Mouse (Mus musculus) intestine, embryonic 16.5 days (tissue): ENCODE measurements around the gene Cul3. TPM values are rescaled to one million over a fixed set of nuclear protein-coding genes. Genes with fewer than 3 reads are reported as not detected.

Experiments
- ATAC-seq: fragments of 200-750 bp; cut with Nextera tagmentation; 2 replicates; pipeline ENCODE4 v1.8.0; 2017; ENCODE audit warnings: moderate TSS enrichment, moderate library complexity
- H3K27ac ChIP-seq: fragments of 300-500 bp; sonication (generic); 2 replicates; pipeline ENCODE4 v1.5.1; 2014; ENCODE audit warnings: mild to moderate bottlenecking, low read length
- H3K27me3 ChIP-seq: fragments of 300-500 bp; sonication (generic); replicated peaks from 2 replicates; pipeline ENCODE4 v1.6.1; 2014; ENCODE audit warnings: low read length, control low read depth, mixed read lengths; ENCODE audit not compliant: control insufficient read depth, insufficient read depth
- H3K36me3 ChIP-seq: fragments of 300-500 bp; sonication (generic); 2 replicates; pipeline ENCODE4 v1.6.1; 2014; ENCODE audit warnings: low read length, control low read depth; ENCODE audit not compliant: control insufficient read depth, insufficient read depth
- H3K4me1 ChIP-seq: fragments of 300-500 bp; sonication (generic); 2 replicates; pipeline ENCODE4 v1.6.1; 2014; ENCODE audit warnings: low read length, control low read depth, mixed read lengths; ENCODE audit not compliant: control insufficient read depth, insufficient read depth
- H3K4me2 ChIP-seq: fragments of 300-500 bp; sonication (generic); 2 replicates; pipeline ENCODE4 v1.6.1; 2014; ENCODE audit warnings: low read depth, low read length, control low read depth
- H3K4me3 ChIP-seq: fragments of 300-500 bp; sonication (generic); 2 replicates; pipeline ENCODE4 v1.5.1; 2014; ENCODE audit warnings: mild to moderate bottlenecking, low read length
- H3K9ac ChIP-seq: fragments of 300-500 bp; sonication (generic); 2 replicates; pipeline ENCODE4 v1.6.1; 2014; ENCODE audit warnings: low read depth, low read length
- H3K9me3 ChIP-seq: fragments of 300-500 bp; sonication (generic); 2 replicates; pipeline ENCODE4 v1.6.1; 2016; ENCODE audit warnings: low read length, control low read depth; ENCODE audit not compliant: control insufficient read depth
- WGBS: fragments of 180-500 bp; shearing (Covaris S2); extraction: QIAGEN DNeasy Blood & Tissue Kit; methylation state at CpG from one replicate; pipeline ENCODE4 v1.1.7; 2014; 5-methylcytosine and 5-hydroxymethylcytosine counted together
- polyA plus RNA-seq: library from polyadenylated mRNA; unstranded; fragments of >200 nt; fragmentation: Nextera tagmentation; extraction: Ambion mirVana; gene quantifications from 2 replicates; pipeline ENCODE4 v1.2.1, GENCODE M21; 2015

Cul3 gene
- polyA plus RNA-seq, 1 experiment from 2014 or later, result 24.2 TPM

DNA sequence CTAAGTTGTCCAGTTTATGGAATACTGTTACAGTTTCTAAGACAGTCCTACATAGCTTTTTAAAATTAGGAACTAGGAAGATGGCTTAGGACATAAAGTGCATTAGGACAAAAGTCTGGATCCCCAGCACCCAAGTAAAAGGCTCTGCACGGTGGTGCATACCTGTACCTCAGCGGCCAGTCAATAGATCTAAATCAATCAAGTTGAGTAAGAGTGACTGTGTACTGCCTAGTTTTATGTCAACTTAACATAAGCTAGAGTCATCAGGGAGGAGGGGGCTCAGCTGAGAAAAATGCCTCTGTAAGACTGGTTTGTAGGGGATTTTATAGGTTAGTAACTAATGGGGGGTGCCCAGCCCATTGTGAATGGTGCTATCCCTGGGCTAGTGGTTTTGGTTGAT is 9.3 kb downstream of the Cul3 start:
- Histone ChIP-seq H3K9me3 (no peaks in the 10 kb centered on the region), H3K27me3 (no peaks in the 10 kb centered on the region), H3K4me3 (no peak overlapping the region), H3K27ac (no peak overlapping the region), H3K4me1 (peaks cover 10% of the 10 kb centered on the region), H3K36me3 (no peaks in the 10 kb centered on the region), H3K9ac (no peak overlapping the region), H3K4me2 (no peak overlapping the region)
- 64% methylated on average over 2 of the region's 2 CpGs for WGBS
- 0 out of 2 replicates have a peak, but pooled peaks have one; percentile 28 for ATAC-seq

- Histone ChIP-seq H3K4me1 (peaks cover 4% of the 10 kb centered on the region; the same call in 1 of the 2 replicates), H3K9ac (no peak overlapping the region), H3K27ac (no peak overlapping the region), H3K9me3 (no peaks in the 10 kb centered on the region), H3K36me3 (no peaks in the 10 kb centered on the region), H3K4me2 (no peak overlapping the region), H3K27me3 (no peaks in the 10 kb centered on the region), H3K4me3 (no peak overlapping the region)
- no peak for ATAC-seq
- WGBS, result 80% methylated on average over 2 of the region's 2 CpGs
These were observed 14.5 kb downstream of the Cul3 start for GRCm38 (mm10) chr1:80325761-80326160.

GRCm38 (mm10) chr1:80324370-80324769 is 15.9 kb downstream of the Cul3 start:
- no peak for ATAC-seq
- Histone ChIP-seq H3K4me1 (peaks cover 4% of the 10 kb centered on the region; the same call in 1 of the 2 replicates), H3K9ac (no peak overlapping the region), H3K36me3 (no peaks in the 10 kb centered on the region), H3K27ac (no peak overlapping the region), H3K4me3 (no peak overlapping the region), H3K4me2 (no peak overlapping the region), H3K27me3 (no peaks in the 10 kb centered on the region), H3K9me3 (no peaks in the 10 kb centered on the region)

DNA sequence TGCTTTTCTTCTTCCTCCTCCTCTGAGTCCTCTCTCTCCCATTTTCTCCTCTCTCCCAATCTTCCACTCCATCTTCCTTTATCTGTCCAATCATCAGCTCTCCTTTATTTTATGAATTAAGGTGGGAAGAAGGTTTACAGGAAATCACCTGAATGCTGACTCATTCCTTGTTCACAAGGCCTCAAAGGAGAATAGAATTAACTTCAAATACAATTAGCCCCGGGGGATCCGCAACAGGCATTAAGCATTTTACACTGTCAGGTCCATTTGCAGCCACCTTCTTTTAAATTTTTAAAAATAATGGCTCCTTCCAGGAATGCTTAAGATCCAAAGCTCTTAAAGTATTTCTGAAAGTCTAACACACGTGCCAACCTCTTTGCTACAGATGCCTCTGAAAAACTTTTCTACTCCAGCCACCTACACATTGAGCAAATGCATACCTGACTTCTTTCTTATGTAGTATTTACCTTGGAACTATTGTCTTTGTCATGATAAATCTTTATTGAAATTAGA is 24.7 kb downstream of the Cul3 start:
- Histone ChIP-seq H3K9me3 (no peaks in the 10 kb centered on the region), H3K36me3 (no peaks in the 10 kb centered on the region), H3K27ac (no peak overlapping the region), H3K27me3 (no peaks in the 10 kb centered on the region), H3K4me1 (no peaks in the 10 kb centered on the region), H3K4me3 (no peak overlapping the region), H3K9ac (no peak overlapping the region), H3K4me2 (no peak overlapping the region)
- ATAC-seq, result no peak
- 86% methylated on average over 3 of the region's 3 CpGs for WGBS

DNA sequence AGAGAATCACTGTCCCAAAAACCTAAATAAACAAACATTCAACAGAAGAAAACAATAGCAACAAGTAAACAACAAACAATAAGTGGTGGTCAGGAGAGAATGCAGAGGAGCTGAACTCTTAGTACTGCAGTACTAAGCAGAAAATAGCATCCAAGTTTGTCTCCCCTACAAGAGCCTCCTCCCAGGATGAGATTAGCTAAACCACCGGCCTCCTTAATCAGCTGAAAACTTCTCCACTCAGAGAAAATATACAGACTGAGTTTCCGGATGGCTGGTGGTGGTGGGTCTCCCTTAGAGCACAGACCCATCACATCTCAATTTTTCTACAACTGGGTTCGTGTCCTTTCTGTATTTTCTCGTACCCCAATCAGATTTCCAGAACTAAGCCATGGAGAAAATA is 47.0 kb downstream of the Cul3 start:
- Histone ChIP-seq H3K9me3 (no peaks in the 10 kb centered on the region), H3K27me3 (no peaks in the 10 kb centered on the region), H3K27ac (no peak overlapping the region), H3K4me3 (no peak overlapping the region), H3K4me1 (no peaks in the 10 kb centered on the region), H3K4me2 (no peak overlapping the region), H3K9ac (no peak overlapping the region), H3K36me3 (no peaks in the 10 kb centered on the region)
- 63% methylated on average over 4 of the region's 4 CpGs for WGBS
- ATAC-seq, result no peak

DNA sequence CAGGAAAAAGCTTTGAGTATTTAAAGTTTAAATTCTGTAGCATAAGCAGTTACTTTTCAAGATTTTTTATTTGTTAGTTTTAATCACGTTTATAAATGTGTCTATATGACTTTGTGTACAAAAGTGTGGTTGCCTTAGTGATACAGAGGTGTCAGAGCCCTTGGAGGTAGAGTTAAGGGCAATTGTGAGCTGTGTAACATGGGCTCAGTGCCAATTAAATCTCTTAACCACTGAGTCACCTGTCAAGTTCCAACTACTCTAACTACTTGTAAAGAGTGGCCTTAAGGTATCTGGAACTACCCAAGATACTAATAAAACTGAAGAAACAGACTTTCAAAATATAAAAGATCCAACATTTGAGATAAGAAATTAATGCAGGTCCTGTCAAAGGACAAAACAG is 61.5 kb downstream of the Cul3 start:
- H3K4me3 ChIP-seq, result no peak overlapping the region
- no peaks in the 10 kb centered on the region for H3K4me1 ChIP-seq
- H3K36me3 ChIP-seq, result 0 out of 2 replicates have a peak, but pooled peaks cover 5% of the 10 kb centered on the region
- 81% methylated on average over 1 of the region's 1 CpGs for WGBS
- H3K27me3 ChIP-seq, result no peaks in the 10 kb centered on the region
- ATAC-seq, result no peak
- H3K27ac ChIP-seq, result no peak overlapping the region
- no peaks in the 10 kb centered on the region for H3K9me3 ChIP-seq
- no peak overlapping the region for H3K9ac ChIP-seq
- no peak overlapping the region for H3K4me2 ChIP-seq

- WGBS, result 86% methylated on average over 1 of the region's 1 CpGs
- no peak for ATAC-seq
- H3K9me3 ChIP-seq, result no peaks in the 10 kb centered on the region
- no peak overlapping the region for H3K4me3 ChIP-seq
- H3K27me3 ChIP-seq, result no peaks in the 10 kb centered on the region
- H3K27ac ChIP-seq, result no peak overlapping the region
- no peaks in the 10 kb centered on the region for H3K4me1 ChIP-seq
- no peaks in the 10 kb centered on the region for H3K36me3 ChIP-seq
- H3K4me2 ChIP-seq, result no peak overlapping the region
- no peak overlapping the region for H3K9ac ChIP-seq
These were observed 79.8 kb downstream of the Cul3 start for GRCm38 (mm10) chr1:80260443-80260842.

GRCm38 (mm10) chr1:80258632-80259031 is 81.6 kb downstream of the Cul3 start:
- no peak for ATAC-seq
- WGBS, result 75% methylated on average over 4 of the region's 4 CpGs
- Histone ChIP-seq H3K27ac (no peak overlapping the region), H3K4me3 (no peak overlapping the region), H3K36me3 (no peaks in the 10 kb centered on the region), H3K9me3 (no peaks in the 10 kb centered on the region), H3K4me2 (no peak overlapping the region), H3K27me3 (no peaks in the 10 kb centered on the region), H3K4me1 (no peaks in the 10 kb centered on the region), H3K9ac (no peak overlapping the region)

DNA sequence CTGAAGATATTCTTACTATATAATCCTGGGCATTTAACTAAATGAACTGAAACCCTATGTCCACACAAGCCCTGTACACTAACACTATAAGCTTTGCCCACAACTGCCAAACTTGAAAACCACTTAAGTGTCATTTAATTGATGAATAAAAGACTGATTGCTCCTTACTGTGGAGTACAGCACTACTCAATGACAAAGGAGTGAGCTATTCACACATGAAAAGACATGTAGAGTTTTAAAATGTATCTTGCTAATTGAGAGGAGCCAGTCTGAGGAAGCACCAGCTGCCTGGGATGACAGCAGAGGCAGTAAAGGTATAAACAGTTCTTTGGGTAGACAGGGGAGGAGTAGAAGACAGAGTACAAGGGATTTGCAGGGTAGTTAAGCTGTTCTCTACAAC is 87.0 kb downstream of the Cul3 start:
- H3K4me1 ChIP-seq, result no peaks in the 10 kb centered on the region
- H3K4me3 ChIP-seq, result no peak overlapping the region
- H3K27me3 ChIP-seq, result no peaks in the 10 kb centered on the region
- H3K27ac ChIP-seq, result no peak overlapping the region
- H3K9ac ChIP-seq, result no peak overlapping the region
- no peaks in the 10 kb centered on the region for H3K9me3 ChIP-seq
- no peak for ATAC-seq
- H3K4me2 ChIP-seq, result no peak overlapping the region
- no peaks in the 10 kb centered on the region for H3K36me3 ChIP-seq

- no peak overlapping the region for H3K27ac ChIP-seq
- H3K9me3 ChIP-seq, result no peaks in the 10 kb centered on the region
- WGBS, result 62% methylated on average over 5 of the region's 5 CpGs
- no peak for ATAC-seq
- no peak overlapping the region for H3K9ac ChIP-seq
- no peaks in the 10 kb centered on the region for H3K36me3 ChIP-seq
- H3K4me1 ChIP-seq, result no peaks in the 10 kb centered on the region
- no peaks in the 10 kb centered on the region for H3K27me3 ChIP-seq
- no peak overlapping the region for H3K4me2 ChIP-seq
- no peak overlapping the region for H3K4me3 ChIP-seq
These were observed 90.0 kb downstream of the Cul3 start for GRCm38 (mm10) chr1:80250247-80250646.
